Mouse (Mus musculus) ovary, postnatal 36 days (tissue): ENCODE data around the gene Nudt22.

ENCODE experiments used
- DNase-seq: peaks from one replicate; pipeline ENCODE4 v3.0.0; 2022; ENCODE audit warnings: low spot score, mixed read lengths

Nudt22 gene

DNA sequence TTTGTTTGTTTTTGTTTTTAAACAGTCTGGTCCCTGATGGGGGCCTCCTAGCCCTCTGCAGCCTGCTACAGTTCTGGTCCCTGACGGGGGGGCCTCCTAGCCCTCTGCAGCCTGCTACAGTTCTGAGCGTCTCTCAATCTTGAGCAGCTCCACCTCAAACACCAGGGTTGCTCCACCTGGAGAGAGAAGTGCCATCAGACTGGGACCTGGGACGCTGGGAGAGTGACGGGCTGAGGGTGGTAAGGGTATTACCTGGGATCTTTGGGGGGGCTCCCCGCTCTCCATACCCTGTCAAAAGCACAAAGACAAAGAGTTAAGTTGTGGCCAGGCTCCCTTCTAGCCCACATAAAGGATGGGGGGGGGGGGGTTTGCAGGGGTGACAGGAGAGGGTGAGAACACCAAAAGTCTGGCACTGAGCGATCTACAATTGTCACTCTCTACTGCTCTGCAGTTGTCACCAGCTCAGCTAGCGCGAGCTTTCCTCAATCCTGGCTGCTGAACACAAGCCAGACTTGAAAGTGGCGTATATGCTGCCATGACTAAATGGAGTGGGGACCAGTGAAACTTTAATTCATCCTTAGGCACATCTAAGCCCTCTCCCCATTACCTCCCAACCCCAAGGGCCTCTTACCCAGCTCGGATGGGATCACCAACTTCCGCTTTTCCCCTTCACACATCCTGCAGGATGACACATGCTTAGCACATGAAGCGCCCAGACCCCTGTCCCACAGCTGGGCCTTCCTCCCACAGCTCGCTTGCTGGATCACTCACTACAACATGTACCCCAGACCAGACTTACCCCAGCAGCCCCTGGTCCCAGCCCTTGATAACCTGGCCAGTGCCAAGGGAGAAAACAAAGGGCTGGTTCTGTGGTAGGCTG, 17.9 kb downstream of the Nudt22 start:
- DNase-seq = no peak

DNA sequence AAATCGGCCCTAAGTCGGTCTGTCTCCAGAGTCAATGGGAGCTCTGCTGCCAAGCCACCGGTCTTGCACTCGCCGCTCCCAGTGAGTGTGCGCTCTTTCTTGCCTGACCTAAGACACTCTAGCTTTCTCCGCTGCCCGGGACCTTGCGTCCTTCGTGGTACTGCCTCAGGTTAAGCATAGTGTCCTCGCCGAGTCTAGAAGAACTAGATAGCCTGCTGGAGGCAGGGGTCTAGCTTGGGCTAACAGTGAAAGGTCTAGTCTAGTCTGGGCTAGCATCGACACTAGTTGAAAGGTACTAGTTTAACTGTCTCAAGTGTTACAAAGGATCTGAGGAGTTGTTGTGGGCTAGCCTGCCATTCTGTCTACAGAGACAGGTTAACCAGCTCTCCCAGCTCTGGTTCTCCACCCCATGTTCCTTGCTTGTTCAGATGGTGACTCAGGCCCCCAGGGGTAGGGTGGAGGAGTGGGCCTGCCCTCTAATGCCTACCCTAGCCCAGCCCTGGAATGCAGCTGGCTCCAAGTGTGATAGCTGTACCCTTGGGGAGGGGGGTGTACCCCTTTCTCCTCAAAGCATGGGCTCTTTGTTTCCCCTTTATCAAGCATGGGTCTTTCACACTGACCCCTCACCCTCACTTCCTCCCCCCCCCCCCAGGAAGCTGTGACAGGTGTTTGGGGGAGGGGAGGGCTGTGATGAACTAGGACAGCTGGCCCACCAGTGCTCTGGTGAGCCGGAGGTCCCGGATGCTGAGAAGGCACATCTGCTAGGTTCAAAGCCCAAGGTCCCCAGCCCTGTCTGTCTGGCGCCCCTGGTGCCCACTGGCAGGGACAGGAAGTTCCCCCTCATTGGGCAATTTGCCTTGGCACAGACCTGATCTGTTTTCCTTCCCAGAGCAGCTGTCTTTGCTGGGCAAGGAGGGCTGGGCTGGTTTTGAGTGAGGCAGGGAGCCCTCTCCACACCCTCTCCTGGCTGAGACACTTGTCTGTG, 20.1 kb downstream of the Nudt22 start, which contains the start of gene Plcb3:
TSS of gene Plcb3 (minus strand) at position 934 of the 985 bp plus-strand sequence.
- peak; percentile 71 for DNase-seq

GRCm38 (mm10) chr19:6974211-6975205, 21.4 kb downstream of the Nudt22 start, which contains the start of gene Ppp1r14b:
TSS of gene Ppp1r14b (plus strand) at chr19:6974968.
- peak; percentile 84 for DNase-seq

- no peak for DNase-seq
These were observed 22.2 kb downstream of the Nudt22 start for GRCm38 (mm10) chr19:6973581-6974190.

GRCm38 (mm10) chr19:6972247-6972917, 23.5 kb downstream of the Nudt22 start:
- DNase-seq = no peak

- no peak for DNase-seq
These were observed 24.3 kb downstream of the Nudt22 start for GRCm38 (mm10) chr19:6971644-6972043.

DNA sequence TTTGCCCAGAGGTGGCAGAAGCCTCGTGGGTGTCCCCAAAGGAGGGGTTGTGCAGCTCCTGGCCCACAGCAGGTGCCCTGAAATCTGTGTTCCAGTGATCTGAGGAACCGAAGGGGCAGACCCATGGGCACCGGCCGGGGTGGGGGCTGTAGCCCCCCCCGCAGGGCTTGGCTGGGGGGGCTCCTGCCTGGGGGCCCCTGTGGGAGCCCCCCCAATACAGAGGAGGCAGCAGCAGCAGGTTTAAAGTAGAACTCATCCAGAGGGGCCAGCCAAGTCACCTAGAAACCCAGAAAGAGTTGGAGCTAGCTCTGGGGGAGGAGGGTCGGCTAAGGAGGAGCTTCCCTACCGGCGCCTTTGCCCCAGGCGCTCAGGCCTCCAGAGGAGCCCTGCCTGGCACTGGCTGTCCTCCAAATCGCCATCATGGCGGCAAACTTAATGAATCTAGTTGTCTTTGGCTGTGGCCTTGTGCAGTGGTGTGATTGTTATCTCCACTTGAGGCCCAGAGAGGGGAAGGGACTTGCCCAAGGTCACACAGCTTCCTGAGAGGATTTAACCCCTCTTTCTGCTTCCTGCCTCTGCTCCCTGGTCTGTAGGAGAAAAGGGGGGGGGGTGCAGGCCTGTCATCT, 25.3 kb downstream of the Nudt22 start:
- peak; percentile 48 for DNase-seq

- peak; percentile 83 for DNase-seq
These were observed 26.1 kb downstream of the Nudt22 start for GRCm38 (mm10) chr19:6969665-6970381.

DNA sequence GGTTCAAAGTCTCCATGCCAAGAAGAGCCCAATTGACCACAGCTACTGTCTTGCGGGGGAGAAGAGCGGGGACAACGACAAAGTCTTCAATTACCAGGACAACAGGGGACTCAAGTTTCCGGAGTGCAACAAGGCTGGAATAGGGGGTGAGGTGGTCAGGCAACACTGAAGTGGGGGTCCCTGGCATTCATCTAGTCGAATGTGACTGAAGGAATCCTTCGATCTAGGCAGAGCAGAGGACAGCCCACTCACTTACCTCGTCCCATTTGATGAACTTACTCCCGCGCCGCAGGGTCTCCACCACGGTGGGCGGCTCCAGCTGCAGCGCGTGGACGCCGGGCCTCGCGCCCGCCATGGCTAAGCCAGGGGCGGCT, 26.6 kb downstream of the Nudt22 start:
- no peak for DNase-seq

- peak; percentile 43 for DNase-seq
These were observed 27.2 kb downstream of the Nudt22 start for GRCm38 (mm10) chr19:6968491-6969271.

- no peak for DNase-seq
These were observed 39.5 kb downstream of the Nudt22 start for GRCm38 (mm10) chr19:6956461-6956860.

DNA sequence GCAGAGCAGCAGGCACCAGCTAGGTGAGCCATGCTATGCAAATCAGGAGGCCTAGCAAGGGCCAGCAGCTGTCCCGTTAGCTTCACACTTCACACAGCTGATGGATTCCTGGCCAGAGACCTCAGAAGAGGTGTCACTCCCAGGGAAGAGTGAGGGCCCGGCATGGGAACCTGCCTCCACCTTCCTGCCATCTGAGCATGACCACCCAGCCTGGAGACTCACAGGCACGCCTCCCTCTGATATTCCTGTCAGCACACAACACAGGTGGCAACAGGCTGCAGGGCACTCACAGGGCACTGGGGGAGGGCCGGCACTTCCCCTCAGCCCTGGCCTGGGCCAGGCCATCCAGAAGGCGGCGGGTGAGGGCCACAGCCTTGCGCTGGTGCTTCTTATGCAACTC, 40.5 kb downstream of the Nudt22 start:
- no peak for DNase-seq

GRCm38 (mm10) chr19:6954046-6954445, 41.9 kb downstream of the Nudt22 start:
- DNase-seq = peak; percentile 69

DNA sequence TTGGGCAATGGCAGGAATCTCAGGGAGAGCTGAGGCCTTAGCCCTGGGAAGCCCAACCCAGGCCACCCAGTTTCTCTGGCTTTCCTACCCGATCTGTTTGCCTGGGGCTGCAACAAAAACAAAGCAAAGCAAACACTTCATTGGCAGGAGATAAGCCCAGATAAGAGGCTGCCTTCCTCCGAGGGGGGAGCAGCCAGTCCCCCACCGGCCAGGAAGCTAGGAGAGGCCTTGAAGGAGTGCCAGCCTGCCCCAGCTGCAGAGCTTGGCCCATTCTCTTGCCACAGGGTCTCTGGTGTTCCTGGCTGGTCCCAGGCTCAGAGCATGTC, 43.2 kb downstream of the Nudt22 start:
- peak; percentile 84 for DNase-seq

DNA sequence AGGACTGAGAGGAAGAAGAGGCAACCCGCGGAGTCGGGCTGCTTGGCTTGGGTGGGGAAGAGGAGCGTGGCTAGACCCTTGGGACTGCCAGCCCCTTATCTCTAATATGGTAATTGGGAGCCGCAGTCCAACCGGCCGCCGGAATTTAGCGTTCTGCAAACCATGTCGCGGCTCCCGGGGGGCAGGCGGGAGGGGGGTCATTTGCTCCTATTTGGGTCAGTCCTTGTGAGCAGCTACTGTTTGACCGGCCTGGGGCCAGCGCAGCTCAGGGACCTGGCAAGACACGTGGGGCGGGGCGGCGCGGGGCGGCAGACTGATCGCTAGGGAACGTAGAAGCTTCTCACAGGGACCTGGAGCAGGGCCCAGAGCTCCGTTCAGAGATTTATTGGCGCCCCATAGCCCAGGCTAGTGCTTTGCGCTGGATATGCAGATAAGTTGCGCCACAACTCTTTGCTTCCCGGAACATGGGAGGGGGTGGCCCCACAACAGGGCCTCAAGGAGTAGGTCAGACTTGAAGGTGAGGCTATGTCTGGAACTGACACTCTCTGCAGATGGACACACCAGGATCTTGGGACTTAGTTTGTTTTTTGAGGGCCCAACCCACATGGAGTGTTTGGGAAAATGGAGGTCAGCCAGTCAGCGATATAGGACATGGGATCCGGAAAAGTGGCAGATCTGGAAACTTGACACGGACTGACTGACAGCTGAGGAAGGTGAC, 43.8 kb downstream of the Nudt22 start:
- DNase-seq = peak; percentile 85

DNA sequence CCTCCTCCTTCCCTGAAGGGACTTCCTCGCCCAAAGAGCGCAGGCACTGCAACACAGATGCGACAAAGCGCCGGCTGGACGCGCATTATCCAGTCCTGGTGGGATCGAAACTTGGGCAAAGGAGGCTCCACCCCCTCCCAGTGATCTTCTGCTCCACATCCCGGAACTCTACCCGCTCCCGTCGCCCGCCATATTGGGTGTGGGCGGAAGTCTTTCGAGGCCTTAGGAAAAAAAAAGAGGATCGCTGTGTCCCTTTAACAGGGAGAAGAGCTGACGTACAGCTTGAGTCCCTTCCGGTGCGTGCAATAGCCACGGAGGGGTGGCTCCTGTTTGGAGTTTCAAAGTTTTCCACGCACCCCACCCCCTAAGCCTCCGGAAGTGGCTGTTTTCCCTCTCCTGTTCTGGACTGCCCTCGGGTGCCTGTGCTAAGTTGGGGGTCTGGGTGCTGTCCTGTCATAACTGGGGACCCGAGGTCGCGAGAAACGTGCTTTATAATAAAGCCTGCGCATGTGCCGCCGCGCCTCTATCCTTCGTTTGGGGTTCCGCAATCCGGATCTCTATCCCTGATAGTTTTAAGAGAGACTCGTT, 44.4 kb downstream of the Nudt22 start:
- peak; percentile 92 for DNase-seq

- peak; percentile 63 for DNase-seq
These were observed 45.2 kb downstream of the Nudt22 start for GRCm38 (mm10) chr19:6950613-6951153.
